Mouse (Mus musculus) bone marrow macrophage, adult 2 months (primary cell): Measurements from ENCODE around the gene Ndn. TPM values are rescaled to one million over a fixed set of nuclear protein-coding genes. Genes with fewer than 3 reads are reported as not detected.

Experiments
- H3K27ac ChIP-seq: 2 replicates; pipeline ENCODE4 v1.5.1; 2012; ENCODE audit warnings: low read depth, low read length; ENCODE audit not compliant: insufficient read depth
- H3K4me1 ChIP-seq: 2 replicates; pipeline ENCODE4 v1.6.1; 2012; ENCODE audit warnings: low read length; ENCODE audit not compliant: control insufficient read depth, insufficient read depth
- H3K4me3 ChIP-seq: 2 replicates; pipeline ENCODE4 v1.5.1; 2012; ENCODE audit warnings: mild to moderate bottlenecking, low read length, moderate library complexity; ENCODE audit not compliant: insufficient read depth
- CTCF ChIP-seq: IDR thresholded peaks from 2 replicates; pipeline ENCODE4 v1.5.1; 2012; ENCODE audit warnings: low read depth, mild to moderate bottlenecking, low read length, moderate library complexity
- POLR2A ChIP-seq: IDR thresholded peaks from 2 replicates; pipeline ENCODE4 v1.6.1; 2012; ENCODE audit warnings: mild to moderate bottlenecking, low read depth, low read length, borderline replicate concordance
- polyA plus RNA-seq: library from polyadenylated mRNA; stranded (reverse); fragments of >200 nt; gene quantifications from 2 replicates; pipeline ENCODE4 v1.2.4, GENCODE M21; 2012; ENCODE audit not compliant: missing spikeins, insufficient read depth, insufficient read length

Ndn gene
- polyA plus RNA-seq, result not detected in 2 replicates

DNA sequence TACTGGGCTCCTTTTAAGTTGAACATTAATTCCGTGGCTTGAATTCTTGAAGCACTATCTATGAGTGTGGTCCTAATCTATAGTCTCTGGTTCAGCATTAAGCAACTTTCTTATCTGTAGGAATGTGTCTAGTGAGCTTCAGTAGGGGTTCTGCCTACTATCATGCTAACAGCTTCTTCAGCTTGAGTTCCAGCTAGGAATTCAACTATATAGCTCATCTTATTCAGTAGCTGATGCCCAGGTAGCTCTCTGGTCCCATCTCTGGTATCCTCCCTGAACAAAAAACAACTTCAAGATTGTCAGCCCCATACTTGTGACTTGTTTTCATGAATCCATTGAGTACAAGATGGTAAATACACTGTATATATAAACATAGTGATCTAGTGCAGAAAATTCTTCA is at the start of gene Ndn:
TSS of gene Ndn (plus strand) at position 301 of the 400 bp plus-strand sequence.
- no peak for TF ChIP-seq POLR2A
- Histone ChIP-seq H3K4me1 (no peaks in the 10 kb centered on the region), H3K27ac (no peak within 1 kb of the TSS), H3K4me3 (no peak within 1 kb of the TSS)

DNA sequence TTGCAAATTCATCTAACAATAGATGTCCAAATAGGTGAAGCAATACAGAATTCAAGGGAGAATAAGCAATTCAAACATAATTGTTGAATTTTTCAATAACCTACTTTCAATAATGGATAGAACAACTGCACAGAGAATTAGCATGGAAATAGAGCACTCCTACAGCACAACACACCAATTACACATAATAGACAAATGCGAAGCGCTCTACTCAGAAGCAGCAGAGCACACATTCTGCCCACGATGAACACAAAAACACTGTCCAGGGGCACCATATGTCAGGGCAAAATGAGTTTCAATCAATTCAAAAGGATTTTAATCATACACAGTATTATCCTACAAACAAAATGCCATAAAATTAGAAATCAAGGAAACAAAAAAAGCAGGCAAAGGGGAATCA is 43.9 kb upstream of the Ndn start:
- TF ChIP-seq POLR2A (no peak), CTCF (no peak)
- no peak overlapping the region for H3K27ac ChIP-seq
- H3K4me1 ChIP-seq, result no peaks in the 10 kb centered on the region
- H3K4me3 ChIP-seq, result no peak overlapping the region

DNA sequence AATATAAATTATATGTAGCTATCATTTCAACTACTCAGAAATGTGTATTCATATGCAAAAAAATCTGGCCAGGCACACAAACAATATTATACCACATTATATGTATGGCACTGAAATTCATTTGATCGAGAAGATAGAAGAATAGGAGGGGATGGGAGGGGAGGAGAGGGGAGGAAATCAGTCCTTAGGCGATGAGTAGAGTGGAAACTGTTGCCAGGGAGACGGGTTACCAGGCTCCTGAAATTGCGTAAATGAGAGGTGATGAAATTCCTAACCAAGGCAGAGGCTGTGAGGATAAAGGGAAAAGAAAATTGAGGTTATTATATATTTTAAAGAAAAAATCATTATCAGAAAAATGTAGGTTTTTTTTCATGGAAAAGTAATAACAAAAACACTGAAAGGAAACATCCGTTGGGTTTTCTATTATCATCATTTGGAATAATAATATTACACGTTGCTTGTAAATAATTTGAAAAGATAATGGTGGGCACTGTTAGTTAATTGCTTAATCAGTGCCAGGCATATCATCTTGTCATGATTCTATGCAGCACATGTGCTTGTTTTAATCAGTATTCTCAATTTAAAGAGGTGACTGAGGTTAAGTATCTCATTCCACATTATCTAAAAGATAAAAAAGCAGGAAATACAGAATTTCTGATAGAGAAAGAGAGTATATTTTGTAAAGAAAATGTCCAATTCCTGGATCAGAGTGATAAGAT is 39.3 kb upstream of the Ndn start:
- no peak for TF ChIP-seq POLR2A
- no peak for TF ChIP-seq CTCF
- no peak overlapping the region for H3K27ac ChIP-seq
- H3K4me1 ChIP-seq, result no peaks in the 10 kb centered on the region
- no peak overlapping the region for H3K4me3 ChIP-seq

DNA sequence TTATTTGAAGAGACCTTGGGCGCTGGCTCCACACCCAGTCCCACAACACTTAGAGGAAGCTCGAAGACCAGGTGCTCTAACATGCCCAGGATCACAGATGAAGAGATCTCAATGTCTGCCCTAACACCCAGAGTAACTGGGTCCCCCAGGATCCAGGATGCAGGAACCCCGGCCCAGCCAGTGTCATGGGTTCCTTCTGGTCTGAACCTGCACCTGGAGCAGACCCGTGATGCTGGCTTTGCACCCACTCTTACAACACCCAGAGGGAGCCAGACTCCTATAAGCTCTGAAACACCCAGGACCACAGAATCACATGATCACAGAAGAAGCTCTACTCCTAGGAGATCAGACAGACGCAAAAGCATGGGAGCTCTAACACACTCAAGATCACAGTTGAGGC is 29.6 kb upstream of the Ndn start:
- TF ChIP-seq POLR2A (no peak), CTCF (no peak)
- no peaks in the 10 kb centered on the region for H3K4me1 ChIP-seq
- H3K4me3 ChIP-seq, result no peak overlapping the region
- H3K27ac ChIP-seq, result no peak overlapping the region

DNA sequence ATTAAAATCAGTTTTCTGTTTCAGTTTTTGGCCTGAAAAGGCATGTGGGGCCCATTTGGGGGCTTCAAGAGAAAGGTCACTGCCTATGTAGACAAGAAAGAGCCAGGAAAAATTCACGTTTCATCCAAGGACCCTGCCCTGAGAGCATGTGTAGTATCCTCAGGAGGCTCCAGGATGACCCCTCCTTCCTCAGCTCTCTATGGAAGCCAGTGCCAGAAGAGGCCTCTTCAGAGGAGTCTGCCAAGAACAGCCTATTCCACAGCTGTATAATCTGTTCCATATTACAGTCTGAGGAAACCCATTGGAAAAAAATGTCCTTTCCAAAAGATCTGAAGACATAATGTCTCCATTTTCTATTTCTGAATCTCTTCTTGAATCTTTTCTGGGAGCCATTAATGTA is 958 bp upstream of the Ndn start:
- no peak overlapping the region for H3K27ac ChIP-seq
- TF ChIP-seq CTCF (no peak), POLR2A (no peak)
- H3K4me3 ChIP-seq, result no peak overlapping the region
- no peaks in the 10 kb centered on the region for H3K4me1 ChIP-seq

DNA sequence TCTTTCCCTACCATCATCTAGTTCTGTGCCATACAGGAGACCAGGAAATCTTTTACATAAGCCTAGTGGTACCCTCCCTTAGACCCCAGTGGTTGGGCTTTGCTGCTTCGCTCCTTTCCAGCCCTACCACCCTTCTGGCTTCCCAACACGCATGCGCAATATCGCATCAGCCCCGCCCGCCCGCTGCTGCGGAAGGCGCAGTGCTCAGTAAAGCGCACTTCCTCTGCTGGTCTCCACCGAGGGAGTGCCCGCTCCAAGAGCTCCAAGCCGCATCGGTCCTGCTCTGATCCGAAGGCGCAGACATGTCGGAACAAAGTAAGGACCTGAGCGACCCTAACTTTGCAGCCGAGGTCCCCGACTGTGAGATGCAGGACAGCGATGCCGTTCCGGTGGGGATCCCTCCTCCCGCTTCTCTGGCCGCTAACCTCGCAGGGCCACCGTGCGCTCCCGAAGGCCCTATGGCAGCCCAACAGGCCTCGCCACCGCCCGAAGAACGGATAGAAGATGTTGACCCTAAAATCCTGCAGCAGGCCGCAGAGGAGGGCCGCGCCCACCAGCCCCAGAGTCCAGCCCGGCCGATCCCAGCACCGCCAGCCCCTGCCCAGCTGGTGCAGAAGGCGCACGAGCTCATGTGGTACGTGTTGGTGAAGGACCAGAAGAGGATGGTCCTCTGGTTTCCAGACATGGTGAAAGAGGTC is 1.9 kb downstream of the Ndn start:
- Histone ChIP-seq H3K27ac (no peak overlapping the region), H3K4me3 (no peak overlapping the region), H3K4me1 (no peaks in the 10 kb centered on the region)
- TF ChIP-seq CTCF, result no peak
- no peak for TF ChIP-seq POLR2A

DNA sequence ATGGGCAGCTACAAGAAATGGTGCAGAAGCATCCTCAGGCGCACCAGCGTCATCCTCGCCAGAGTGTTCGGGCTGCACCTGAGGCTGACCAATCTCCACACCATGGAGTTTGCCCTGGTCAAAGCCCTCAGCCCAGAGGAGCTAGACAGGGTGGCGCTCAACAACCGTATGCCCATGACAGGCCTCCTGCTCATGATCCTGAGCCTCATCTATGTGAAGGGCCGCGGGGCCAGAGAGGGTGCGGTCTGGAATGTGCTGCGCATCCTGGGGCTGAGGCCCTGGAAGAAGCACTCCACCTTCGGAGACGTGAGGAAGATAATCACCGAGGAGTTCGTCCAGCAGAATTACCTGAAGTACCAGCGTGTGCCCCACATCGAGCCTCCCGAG is 2.4 kb downstream of the Ndn start:
- TF ChIP-seq POLR2A (no peak), CTCF (no peak)
- H3K4me3 ChIP-seq, result no peak overlapping the region
- H3K27ac ChIP-seq, result no peak overlapping the region
- no peaks in the 10 kb centered on the region for H3K4me1 ChIP-seq

DNA sequence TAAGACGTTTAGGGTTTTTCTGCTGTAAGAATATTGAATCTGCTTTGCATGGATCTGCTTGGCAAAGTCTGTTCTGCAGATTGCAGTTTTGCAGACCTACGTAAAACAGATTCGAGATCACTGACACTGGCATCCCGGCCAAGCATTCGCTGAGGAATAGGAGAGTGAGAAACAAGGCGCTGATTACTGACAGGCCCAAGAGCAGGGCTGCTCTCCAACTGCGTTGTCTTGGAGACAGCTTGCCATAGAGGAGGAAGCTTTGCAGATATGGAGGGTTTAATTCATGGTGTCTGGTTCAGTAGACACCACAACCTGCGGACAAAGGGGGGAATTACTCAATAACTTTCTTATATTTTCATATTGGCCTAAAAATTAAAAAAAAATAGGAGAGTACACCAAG is 4.9 kb downstream of the Ndn start:
- TF ChIP-seq POLR2A (no peak), CTCF (no peak)
- H3K4me1 ChIP-seq, result no peaks in the 10 kb centered on the region
- H3K4me3 ChIP-seq, result no peak overlapping the region
- no peak overlapping the region for H3K27ac ChIP-seq

DNA sequence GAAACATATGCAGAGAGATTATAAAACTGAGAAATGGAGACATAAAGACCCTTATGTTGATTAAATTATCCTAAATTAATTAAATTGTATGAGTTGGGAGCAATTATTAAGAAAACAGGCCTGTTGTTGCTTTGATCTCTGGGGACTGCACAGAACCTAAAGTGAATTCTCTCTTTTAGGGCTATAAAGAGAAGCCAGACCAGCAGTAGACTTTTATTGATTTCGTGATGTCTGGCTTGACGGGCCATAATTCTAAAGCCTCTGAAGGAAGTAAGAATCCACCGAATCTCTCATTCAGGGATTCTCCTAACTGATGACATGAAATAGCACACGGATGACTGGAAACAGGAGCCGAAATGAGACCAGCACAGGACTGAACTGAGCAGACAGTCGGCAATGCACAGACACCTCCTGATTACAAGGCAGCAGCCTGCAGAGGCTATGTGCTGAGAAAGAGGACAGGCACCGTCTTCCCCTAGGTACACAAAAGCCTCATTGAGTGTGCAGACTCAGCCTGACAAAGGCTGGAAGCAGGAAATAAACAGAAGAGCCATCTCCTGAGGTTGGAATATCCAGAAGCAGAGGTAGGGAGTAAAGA is 18.8 kb downstream of the Ndn start:
- TF ChIP-seq POLR2A, result no peak
- TF ChIP-seq CTCF, result no peak
- H3K4me1 ChIP-seq, result no peaks in the 10 kb centered on the region
- no peak overlapping the region for H3K27ac ChIP-seq
- no peak overlapping the region for H3K4me3 ChIP-seq

DNA sequence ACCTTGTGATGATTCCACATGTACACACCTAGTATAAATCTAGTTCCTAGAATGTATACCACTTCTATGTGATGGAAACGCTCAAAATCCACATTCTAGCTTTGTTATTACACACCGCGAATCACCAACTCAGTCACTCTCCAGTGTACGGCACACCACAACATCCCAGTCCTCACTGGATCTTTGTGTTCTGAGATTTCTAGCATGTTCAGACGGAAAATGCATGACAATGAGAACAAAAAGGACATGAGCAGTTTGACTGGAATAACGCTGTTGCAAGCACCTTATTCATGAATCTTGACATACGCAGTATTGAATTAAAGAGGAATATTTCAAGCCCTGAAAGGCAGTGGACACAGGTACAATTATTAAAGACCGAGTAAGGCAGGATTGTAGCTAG is 20.4 kb downstream of the Ndn start:
- Histone ChIP-seq H3K4me3 (no peak overlapping the region), H3K27ac (no peak overlapping the region), H3K4me1 (no peaks in the 10 kb centered on the region)
- TF ChIP-seq CTCF, result no peak
- no peak for TF ChIP-seq POLR2A

DNA sequence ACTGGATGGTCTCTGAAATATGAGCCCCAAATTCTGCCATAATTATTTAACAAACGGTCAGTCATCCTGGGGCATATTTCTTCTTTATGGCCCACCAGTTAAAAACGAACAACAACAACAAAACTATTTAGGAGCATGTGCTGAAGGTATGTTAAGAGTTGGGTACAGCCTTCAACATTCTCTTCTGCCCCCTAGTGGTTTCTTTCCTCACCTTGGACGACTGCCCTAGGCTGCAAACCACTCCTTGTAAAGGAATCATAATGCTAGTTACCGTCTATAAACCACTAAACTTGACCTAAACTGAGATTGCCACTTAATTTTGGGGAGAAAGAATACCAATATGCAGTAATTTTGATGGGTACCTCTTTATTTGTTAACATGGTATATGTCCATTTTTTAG is 29.3 kb downstream of the Ndn start:
- Histone ChIP-seq H3K27ac (no peak overlapping the region), H3K4me1 (no peaks in the 10 kb centered on the region), H3K4me3 (no peak overlapping the region)
- TF ChIP-seq CTCF, result no peak
- no peak for TF ChIP-seq POLR2A
